Mouse (Mus musculus) ES-E14 (cell line): ENCODE data around the gene Zfp664.

Source experiments
- CHD2 ChIP-seq: IDR thresholded peaks from 2 replicates; pipeline ENCODE4 v1.6.1; 2014; ENCODE audit warnings: mild to moderate bottlenecking, low read depth, low read length, inconsistent platforms
- HCFC1 ChIP-seq: IDR thresholded peaks from 2 replicates; pipeline ENCODE4 v1.6.1; 2012; ENCODE audit warnings: low read length, inconsistent platforms, borderline replicate concordance; ENCODE audit not compliant: insufficient read depth
- ZC3H11A ChIP-seq: IDR thresholded peaks from 2 replicates; pipeline ENCODE4 v1.6.1; 2012; ENCODE audit warnings: low read depth, mild to moderate bottlenecking, inconsistent platforms, low read length, borderline replicate concordance

GRCm38 (mm10) chr5:124896135-124896534 lies 33.6 kb downstream of the Zfp664 start:
- TF ChIP-seq HCFC1 (no peak), CHD2 (no peak), ZC3H11A (no peak)
